Mouse (Mus musculus): ENCODE measurements around the gene Tubg1.
"Not testable (repeated sequence)": the region's sequence is repeated elsewhere in the genome, so short reads cannot be mapped to it uniquely, and the experiment has no call there.

Tubg1 gene

DNA sequence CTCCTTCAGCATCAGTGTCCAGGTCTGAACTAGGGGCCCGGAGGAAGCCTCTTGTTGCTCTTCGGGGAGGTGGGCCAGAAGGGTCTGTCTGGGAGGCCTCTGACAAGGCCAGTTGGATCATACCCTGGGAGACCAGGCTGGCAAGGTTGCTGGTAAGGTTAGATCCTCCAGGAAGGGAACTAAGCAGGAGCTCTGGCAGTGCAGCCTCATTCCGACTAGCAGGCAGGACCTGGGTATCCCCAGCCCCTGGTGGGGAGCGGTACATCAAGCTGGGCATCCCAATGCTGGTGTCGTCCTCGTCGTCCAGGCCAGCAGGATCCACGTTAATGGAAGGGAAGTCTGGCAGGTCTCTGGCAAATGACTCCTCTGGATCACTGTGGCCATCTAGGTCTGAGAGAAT, 21.5 kb upstream of the Tubg1 start:
- no peak for DNase-seq (ENCODE audit: low read depth, low spot score)

DNA sequence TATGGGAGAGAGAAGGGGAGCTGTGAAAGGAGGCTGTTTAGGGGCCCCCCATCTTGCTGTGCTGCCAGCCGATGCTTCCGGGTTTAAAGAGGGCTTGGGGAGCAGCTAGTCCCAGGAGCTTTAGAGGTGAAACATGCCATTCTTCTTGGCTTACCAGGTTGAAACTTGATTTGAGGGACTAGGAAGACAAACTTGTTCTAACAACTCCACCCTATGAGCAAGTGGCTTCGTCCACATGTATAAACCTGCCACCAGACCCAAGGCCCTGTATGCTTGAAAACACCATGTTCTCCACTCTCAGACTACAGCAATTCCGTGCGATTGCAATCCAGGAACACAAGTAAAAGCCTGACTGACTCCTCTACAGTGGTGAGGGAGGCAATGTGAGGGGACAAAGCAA, 16.7 kb upstream of the Tubg1 start:
- DNase-seq (ENCODE audit: low read depth, low spot score): no peak

DNA sequence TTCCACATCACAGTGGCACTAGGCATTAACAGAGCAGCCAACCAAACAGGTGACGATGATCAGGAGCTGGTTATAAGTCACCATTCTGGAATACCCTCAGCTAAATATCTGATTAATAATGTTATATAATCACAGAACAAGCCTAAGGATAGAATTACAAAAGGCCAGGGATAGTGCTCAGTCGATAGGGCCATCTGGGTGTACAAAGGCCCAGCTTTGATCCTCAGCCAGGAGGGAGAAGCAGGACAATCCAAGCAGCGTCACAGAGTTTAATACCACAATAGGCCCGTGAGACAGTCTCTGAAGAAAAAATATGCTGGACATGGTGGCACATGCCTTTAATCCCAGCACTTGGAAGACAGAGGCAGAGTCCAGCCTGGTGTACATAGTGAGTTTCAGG, 10.4 kb upstream of the Tubg1 start:
- DNase-seq (ENCODE audit: low read depth, low spot score): no peak

DNA sequence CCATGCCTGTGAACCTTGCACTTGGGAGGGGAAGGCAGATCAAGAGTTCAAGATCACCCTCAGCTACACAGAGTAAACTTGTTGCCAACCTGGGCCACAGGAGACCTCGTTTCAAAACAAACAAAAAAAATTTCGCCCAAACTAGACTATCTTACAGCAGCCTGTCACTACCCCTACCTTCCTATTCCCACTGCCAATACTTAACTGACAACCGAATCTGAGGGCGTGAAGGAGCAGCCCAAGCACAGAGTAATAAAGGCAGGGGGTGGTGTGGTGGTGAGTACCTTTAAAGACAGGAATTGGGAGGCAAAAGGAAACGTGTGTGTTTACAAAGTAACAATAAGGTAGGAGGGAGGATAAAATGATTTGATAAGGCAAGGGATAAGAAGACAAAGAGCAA, 9.0 kb upstream of the Tubg1 start:
- DNase-seq (ENCODE audit: low read depth, low spot score): no peak

DNA sequence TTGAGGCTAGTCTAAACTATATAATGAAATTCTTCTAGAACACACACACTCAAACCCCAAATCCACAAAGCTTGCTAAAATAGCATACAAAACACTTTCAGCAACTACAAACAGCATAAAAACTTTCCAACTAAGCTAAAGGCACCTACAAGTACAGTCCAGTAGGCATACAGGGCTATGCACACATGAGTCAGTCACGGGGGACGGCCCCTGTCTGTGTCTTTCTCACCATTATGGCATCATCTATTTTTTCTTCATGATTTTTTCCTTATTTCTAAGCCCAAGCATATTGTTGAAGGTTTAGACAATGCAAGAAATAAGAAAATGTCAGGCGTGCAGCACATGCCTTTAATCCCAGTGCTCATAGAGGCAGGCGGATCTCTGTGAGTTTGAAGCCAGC, 8.6 kb upstream of the Tubg1 start:
- no peak for DNase-seq (ENCODE audit: low read depth, low spot score)

DNA sequence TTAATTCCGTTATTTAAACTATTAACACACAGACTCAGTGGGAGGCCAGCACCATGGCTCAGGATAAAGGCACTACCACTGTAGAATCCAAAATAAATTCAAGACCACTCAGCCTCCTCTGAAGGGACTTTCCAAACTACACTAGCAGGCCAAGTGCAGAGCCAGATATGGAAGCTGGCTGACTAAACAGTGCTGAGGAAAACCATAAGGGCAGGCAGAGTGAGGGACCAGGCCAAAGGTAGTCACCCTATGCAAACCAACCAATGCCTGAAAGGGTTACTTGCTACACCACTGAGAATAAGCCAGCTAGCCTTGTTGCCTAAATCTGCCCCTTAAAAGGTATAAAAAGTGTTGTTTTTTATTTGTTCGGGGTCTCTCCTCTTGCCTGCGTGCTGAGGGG, 7.6 kb upstream of the Tubg1 start:
- no peak for DNase-seq (ENCODE audit: low read depth, low spot score)

DNA sequence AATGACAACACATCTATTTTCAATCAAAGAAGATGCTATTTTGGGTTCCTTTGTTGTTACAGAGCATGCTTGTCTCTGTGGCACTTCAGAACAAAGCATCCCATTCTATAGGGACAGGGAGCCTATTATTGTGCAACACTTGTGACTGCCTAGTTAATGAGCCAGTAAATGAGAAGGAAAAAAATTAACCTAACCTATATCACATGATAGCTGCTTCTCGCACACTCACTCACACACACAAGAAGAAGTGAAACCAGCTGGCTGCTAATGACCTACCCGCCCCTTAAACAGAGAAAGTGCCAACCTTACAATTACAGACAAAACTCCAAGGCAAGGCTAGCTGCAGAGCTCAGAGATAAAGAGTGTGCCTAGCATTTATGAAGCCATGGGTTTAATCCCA, 4.2 kb upstream of the Tubg1 start:
- DNase-seq (ENCODE audit: low read depth, low spot score): no peak

DNA sequence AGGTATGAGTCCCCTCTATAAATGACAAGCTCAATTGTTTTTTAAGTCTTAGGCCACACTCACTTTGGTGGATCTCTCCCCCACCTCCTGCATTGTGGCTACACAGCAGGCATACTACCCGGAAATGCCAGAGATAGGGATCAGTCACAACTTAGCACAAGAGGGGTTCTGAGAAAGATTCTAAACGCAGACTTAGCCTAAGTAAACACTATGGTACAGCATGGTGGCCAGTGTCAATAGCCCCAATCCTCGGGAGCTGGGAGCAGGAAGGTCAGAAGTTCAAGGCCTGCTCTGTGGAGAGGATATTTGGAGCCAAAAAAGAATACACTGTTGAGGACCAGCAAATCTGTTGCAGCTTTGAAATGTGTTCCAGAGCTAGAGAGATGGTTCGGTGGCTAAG, 1.6 kb upstream of the Tubg1 start:
- peak; percentile 27 for DNase-seq (ENCODE audit: low read depth, low spot score)

DNA sequence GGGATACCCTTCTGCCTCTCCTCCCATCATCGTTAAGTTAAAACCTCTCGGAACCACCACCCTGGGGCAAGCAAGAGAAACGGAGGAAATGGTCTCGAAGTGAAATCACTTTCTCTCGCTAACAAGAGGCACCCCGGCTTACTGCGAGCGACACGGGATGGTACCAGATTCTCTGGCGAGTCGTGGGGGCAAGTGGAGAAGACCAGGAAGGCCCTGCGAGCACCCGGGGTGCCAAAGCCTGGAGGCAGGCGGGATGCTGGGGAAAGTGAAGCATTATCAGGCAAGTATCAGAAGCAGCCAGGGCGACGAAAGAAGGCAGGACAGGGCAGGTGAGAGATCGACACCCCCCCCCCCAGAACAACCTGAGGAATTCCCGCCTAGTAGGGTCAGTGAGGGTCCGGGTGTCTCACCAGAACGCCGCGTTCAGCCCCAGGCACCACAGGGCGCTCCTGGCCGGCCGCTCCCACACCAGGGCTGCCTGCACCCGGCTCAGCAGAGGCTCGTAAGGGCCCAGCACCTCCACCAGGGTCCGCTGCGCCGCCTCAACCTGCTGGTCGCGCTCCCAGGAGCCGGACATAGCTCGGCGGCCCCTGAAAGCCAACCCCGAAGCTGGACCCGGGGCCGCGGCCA, 492 bp upstream of the Tubg1 start:
- DNase-seq (ENCODE audit: low read depth, low spot score): no peak

DNA sequence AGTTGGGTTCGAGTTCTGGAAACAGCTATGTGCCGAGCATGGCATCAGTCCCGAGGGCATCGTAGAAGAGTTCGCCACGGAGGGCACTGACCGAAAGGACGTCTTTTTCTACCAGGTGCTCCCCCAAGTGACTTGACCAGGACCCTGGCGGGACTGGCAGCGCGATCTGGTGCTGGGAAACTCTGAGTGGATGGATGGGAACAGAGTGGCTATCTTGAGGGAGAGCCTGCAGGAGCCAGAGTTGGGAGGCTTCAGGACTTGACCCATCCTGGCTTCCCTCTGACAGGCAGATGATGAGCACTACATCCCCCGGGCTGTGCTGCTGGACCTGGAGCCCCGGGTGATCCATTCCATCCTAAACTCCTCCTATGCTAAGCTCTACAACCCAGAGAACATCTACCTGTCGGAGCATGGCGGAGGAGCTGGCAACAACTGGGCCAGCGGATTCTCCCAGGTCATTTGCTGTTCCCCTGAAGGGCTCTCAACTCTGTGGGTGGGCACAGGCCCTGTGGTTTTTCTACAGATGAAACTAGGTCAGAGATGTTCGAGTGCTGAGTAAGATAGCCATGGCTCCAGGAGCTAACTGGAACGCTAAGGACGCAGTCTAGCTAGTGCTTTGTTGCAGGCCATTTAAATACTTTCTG, 929 bp downstream of the Tubg1 start:
- no peak for DNase-seq (ENCODE audit: low read depth, low spot score)

DNA sequence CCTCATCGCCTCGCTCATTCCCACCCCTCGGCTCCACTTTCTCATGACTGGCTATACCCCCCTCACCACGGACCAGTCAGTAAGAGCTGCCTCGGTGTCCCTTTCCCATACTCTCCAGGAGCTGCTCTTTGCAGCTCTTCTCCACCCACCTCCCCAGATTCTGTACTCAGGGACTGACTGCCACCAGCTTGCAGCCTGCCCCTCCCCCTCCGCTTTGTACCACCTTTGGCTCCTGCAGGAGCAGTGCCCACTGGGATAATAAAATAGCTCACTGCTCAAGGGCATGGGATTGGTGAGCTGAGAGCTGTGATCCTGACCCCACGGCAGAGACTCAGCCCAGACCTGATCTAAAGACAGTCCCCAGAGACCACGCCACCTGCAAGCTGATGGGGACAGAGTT, 4.8 kb downstream of the Tubg1 start:
- not testable (repeated sequence) for DNase-seq (ENCODE audit: low read depth, low spot score)

DNA sequence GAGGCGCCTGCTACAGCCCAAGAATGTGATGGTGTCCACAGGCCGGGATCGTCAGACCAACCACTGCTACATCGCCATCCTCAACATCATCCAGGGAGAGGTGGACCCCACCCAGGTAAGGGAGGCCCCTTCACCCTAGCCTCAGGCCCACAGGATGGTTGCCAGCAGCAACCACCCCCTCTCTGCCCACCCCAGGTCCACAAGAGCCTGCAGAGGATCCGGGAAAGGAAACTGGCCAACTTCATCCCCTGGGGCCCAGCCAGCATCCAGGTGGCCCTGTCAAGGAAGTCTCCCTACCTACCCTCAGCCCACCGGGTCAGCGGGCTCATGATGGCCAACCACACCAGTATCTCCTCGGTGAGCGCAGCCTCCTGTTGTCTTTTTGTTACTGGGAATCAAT, 5.3 kb downstream of the Tubg1 start:
- DNase-seq (ENCODE audit: low read depth, low spot score): not testable (repeated sequence)

DNA sequence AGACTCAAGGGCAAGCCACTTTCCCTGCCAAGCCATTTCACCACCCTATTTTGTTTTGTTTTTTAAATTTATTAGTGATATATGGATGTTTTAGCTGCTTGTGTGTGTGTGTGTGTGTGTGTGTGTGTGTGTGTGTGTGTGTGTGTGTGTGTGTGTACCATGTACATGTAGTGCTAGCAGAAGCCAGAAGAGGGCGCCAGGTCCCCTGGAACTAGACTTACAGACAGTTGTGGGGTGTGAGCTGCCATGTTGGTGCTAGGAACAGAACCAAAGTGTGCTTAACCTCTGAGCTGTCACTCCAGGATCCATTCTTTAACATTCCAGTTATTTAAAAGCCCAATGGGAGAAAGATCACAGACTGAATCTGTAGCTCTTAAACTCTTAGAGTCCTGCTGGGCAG, 7.3 kb downstream of the Tubg1 start:
- peak; percentile 17 for DNase-seq (ENCODE audit: low read depth, low spot score)

DNA sequence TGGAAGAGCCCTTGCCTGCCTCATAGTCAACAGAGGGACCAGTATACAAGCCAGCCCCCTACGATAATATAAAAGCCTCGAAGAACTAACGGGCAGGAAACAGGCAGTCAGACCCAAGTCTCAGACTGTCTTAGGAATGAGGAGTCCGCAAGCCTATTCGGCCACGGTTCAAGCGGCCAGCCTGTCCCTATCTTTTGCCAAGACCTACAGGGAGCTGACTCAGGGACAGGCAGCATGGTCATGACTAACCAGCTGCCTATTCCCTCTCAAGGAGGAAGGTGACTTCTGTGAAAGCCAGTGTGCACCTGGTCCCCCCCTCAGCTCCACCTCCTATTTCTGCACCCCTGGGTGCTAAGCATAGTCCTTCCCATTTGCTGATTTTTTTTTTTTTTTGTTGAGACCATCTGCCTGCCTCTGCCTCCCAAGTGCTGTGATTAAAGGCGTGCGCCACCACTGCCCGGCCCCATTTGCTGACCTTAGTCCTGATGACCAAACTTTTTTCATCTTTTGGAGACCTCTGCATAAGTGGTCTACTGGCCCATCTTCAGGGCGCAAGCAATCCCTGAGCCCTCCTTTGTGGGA, 9.3 kb downstream of the Tubg1 start:
- DNase-seq (ENCODE audit: low read depth, low spot score): no peak

DNA sequence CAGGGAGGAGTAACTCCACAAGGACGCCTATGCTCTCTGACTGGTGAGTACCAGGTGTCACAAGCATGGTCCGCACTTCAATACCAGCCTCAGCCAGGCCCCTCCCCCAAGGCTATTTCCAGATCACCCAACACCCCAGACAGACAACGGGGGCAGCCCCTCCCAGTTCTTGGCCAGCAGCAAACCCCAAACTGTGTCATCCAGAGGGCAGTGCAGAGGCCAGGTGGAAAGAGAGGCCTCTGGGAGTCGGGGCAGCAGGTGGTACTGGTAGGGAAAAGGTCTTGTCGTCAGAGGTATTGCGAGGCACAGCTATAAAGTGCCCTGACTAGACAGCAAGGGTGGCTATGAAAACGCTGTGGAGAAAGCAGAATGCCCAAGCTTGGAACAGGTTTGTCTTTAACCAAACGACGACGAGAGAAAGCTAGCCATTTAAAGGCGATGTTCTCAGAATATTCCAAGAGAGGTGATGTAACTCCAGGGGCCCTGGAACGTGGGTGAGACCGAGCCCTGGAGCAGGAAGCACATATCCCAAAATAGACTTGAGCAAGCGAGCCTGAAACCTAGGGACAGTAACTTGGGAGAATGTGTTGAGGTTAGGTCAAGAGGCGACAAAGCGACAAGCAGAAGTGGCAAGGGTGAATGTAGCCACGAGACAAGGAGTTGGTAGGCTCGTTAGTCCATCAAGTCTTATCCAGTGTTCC, 10.5 kb downstream of the Tubg1 start:
- no peak for DNase-seq (ENCODE audit: low read depth, low spot score)

DNA sequence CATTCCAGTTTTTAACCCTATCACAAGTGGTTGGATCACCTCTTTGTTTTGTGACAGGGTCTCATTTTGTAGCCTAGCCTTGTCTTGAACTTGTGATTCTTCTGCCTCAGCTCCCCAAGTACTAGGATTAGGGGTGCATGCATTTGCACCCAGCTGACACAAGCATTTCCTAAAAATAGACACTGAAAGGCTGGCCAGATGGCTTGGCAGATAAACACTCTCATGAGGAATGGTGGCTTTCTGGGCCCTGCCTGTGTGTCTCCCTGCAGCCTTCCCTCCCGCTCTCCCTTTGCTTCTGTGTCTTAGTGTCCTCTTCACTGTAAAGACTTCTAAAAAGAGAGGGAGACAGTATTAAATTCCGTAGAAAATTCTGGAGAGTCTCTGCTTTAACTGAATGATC, 11.4 kb downstream of the Tubg1 start:
- no peak for DNase-seq (ENCODE audit: low read depth, low spot score)

DNA sequence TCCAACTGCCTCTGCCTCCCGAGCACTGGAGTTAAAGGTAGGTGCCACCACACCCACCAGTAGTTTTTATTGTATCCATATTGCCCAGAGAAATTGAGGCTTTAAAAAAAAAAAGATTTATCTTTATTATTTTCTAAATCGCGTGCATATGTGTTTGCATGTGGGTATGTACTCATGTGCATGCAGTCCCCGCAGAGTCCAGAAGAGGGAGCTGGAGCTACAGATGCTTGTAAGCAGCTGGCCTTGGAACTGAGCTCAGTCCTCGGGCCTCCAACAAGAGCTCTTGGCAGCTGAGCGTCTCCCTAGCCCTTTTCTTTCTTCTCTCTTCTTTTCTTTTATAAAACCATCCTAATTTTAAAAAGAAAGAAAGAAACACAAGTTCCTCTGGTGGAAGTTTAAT, 12.0 kb downstream of the Tubg1 start:
- DNase-seq (ENCODE audit: low read depth, low spot score): peak; percentile 35

DNA sequence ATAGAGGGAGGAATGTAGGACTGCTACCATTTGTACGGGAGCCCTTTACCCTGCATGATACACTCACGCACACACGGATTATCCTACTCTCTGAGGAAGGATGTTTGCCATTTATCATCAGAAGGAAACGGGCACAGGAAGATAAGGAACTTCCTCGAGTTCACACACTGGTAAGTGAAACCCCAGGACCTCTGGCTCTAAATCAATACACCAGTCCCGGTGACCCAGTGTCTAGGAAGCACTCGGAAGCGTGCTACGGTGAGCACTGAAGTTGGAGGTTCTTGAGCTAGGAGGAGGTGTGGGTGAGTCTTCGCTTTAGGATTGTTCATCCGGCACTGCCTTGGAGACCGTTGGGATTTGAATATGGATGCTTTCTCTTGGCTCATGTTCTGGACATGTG, 13.3 kb downstream of the Tubg1 start:
- DNase-seq (ENCODE audit: low read depth, low spot score): no peak

DNA sequence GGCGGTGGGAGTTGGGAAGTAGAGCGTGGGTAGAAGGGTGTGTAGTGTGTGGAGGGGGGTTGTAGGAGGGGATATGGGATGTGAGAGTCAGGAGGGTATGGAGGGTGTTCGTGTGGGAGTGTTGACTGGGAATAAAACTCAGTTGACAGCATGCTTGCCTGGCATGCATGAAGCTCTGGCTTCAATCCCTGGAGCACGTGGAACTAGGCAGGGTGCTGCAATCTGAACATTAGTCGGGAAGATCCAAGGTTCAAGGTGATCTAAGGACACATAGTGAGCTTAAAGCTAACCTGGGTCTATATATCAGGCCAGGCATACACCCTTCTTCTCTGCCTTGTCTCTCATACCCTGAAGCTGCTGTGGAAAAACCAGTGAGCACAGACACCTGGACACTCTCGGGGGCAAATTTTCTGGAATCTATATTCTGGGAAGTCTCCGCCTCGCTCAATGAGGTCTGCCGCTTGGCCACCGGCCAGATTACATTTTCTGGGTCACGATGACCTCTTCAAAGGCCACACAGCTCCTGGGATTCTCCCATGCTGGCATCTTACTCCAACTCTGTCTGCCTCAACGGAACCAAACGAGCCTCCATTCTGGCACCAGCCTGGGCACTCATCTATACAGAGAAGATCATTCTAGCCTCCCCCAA, 14.6 kb downstream of the Tubg1 start:
- no peak for DNase-seq (ENCODE audit: low read depth, low spot score)

DNA sequence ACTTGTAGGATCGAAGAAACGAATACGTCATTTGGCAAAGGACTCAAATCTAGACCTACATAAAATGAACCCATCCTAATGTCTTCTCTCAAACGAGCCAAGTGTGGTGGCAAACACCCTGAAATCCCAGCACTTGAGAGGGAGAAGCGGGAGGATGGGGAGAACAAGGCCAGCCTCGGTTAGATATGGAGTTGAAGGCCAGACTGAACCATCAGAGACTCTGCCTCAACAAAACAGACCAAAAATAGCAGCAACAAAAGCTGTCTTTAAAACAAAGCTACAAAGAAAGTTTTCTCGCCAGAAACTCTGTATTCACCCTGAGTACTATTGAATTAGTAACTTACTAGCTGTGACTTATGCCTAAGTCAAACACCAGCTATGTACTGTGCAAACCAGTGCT, 17.3 kb downstream of the Tubg1 start:
- DNase-seq (ENCODE audit: low read depth, low spot score): no peak

DNA sequence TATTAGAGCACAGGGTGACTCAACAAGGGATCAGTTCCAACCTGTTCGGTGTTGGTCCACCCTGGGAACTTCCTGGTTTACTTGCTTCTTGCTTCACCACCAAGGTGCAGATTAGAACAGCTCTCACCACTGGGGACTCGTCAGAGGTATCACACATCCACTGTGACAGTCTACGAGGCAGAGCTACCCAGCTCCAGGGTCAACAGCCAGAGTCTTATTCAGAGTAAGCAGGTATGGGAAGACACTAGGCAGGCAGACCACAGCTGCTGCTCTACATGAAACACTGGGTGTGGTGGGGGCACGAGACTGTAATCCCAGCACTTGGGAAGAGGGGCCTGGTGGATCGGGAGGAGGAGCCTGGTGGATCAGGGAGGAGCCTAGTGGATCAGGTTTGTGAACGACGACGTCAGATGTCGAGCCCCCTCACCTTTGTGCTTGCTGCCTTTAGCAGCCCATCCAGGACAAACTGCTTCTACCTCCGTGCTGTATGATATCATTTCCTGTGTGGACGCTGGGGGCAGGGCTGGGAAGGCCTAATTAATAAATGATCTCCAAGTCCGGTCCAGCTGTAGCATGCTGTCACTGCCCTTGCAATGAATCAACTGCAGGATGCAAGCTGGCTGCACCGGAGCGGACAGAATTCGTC, 18.9 kb downstream of the Tubg1 start:
- no peak for DNase-seq (ENCODE audit: low read depth, low spot score)
